Mouse (Mus musculus) heart, postnatal 10 days (tissue): ENCODE measurements around the gene Prpf4b. TPM values are rescaled to one million over a fixed set of nuclear protein-coding genes. Genes with fewer than 3 reads are reported as not detected.
"Not testable (repeated sequence)": the region's sequence is repeated elsewhere in the genome, so short reads cannot be mapped to it uniquely, and the experiment has no call there.

ENCODE experiments used
- DNase-seq, 2 experiments: peaks; one replicate each; pipeline ENCODE4 v3.0.0; 2021
- intact Hi-C: fragments of 180-260 bp; cut with DNase I; formaldehyde crosslinking; loops from one replicate; pipeline ENCODE4 v1.15.1; 2025
- total RNA-seq, 2 experiments: library from RNA; stranded (reverse); gene quantifications; 2 replicates each; pipeline ENCODE4 v1.2.3; 2021

Prpf4b gene
- total RNA-seq, 2 experiments from 2014 or later: 43.9 to 47.6 TPM

DNA sequence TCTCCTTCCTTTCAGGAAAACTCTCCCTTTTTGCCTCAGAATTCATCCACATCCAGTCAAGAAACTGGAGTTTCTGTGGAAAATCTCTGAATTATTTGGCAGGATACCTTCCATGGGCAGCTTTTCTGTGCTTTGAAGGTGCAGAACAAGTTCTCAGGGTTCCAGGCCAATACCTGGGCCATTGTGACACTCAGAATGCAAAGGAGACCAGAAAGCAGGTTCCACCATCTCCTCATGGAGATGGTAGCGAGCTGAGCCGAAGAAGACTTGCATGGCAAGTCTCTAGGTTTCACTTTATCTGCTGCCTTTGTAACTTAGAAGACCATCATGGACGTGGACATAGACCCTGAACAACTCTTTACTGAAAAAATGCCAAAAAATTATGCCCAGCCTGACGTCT, 49.1 kb downstream of the Prpf4b start, which contains the start of the genes Fam217a and 4933417A18Rik:
Gene Fam217a (minus strand): TSS at position 101 of the 400 bp plus-strand sequence.
Gene 4933417A18Rik (plus strand): TSS at position 200 of the 400 bp plus-strand sequence.
- no peak for DNase-seq
- intact Hi-C loops: no loop called here

DNA sequence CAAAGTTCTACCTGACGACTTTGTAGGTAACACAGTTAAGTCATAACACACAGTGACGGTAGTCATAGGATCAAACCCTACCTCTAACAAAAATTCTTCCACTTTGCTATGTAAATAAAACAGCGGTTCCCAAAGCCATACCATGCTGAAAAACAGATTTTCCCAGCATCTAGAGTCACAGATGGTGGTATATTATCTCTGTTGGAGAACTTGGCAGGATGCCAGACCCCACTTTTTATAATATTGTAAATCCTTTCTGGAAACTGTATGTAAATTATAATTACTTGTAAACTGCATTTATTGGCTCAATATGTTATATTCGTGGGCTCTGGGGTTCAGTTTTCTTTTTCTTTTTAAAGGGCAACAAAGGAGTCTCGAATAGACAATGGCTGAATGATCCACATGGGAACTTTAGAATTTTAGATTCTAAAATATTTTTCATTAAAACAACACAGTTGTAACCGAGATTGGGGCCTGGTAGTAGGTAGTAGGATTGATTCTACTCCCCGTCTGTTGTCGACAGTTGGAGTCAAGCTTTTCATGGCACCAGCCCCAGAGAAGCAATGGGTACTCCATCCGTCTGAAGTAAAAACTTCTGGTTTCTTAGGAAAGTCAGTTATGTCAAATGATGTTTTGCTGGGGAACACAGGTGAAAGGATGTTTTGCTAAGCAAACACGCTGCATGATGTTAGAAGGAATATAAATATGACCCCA, 60.0 kb downstream of the Prpf4b start:
- no peak for DNase-seq
- intact Hi-C loops: no loop called here

DNA sequence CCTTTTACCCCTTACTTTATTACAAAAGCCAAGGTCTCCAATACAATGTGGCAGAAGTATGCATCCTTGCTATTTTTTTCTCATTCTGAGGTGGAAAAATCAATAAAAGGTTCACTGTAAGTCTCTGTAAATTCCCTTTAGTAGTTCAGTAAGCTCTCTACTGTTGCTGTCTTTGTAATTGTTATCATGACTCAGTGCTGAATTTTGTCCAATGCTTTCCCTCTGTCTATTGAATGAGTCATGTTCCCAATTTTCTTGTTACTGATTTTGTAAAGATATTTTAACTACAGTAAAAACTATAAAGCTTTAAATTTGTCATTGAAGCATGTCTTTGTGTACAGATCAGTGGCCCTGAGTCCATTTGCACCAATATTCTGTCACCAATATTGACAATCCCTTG, 67.3 kb downstream of the Prpf4b start:
- DNase-seq: no peak
- intact Hi-C loops: no loop called here

DNA sequence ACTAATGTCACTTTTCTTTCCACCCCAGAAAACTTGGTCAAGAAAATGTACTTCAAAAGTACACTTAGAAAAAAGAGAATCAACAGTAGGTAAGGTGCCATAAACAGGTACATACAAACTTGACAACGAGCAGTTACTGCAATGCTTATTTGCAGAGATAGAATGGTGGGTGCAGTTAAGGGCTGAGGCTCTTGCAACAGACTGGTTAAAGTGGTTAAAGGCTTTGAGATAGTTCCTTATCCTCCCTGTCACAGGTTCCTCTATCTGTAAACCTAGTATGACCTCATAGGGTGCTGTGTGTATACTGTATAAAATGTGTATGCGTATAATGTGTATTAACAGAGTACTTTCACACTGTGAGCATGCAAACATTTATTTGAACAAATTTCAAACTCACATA, 76.3 kb downstream of the Prpf4b start:
- DNase-seq, intact Hi-C loops: not testable (repeated sequence)

Other genes starting within 250 kb of the Prpf4b start
- 10 to 100 TPM; 18.2 to 24.3 TPM for gene Pxdc1, start 221.8 kb upstream of the Prpf4b start, total RNA-seq
- gene Fam50b, start 140.5 kb upstream of the Prpf4b start, total RNA-seq: not detected
- under 1 TPM; 0.27 to 0.29 TPM for gene Fam217a, start 49.0 kb downstream of the Prpf4b start, total RNA-seq
- not detected for gene 4933417A18Rik, start 49.1 kb downstream of the Prpf4b start, total RNA-seq
- 1 to 10 TPM; 2.3 to 3.2 TPM for gene Eci3, start 88.5 kb downstream of the Prpf4b start, total RNA-seq
- gene Eci2, start 151.8 kb downstream of the Prpf4b start, total RNA-seq: 100 to 1,000 TPM; 295 to 312 TPM